Mouse (Mus musculus) T-helper 17 cell (primary cell): ENCODE results near the gene Hist1h2af.
"Not testable (repeated sequence)": the region's sequence is repeated elsewhere in the genome, so short reads cannot be mapped to it uniquely, and the experiment has no call there.

Source experiments
- in situ Hi-C, 2 experiments: fragments of 300-600 bp; cut with MboI, MseI; formaldehyde crosslinking; loops; 1 replicate in 1 of 2; 2 replicates in 1 of 2; pipeline ENCODE4 v1.15.1; 2025; ENCODE audit warnings: high pct_unique_total_duplicates in 2 of 2

The Hist1h2af gene

GRCm38 (mm10) chr13:23530901-23531875 is 2.5 kb upstream of the Hist1h2af start, which contains the start of gene Hist1h4h:
Gene Hist1h4h (plus strand): TSS chr13:23531050.
- in situ Hi-C loops: loop anchor here in 1 of 2 experiments (5.0 to 10.0 kb wide), 3 partner anchors 51 to 1816 kb away; partner anchors contain the start of genes Hist1h2ai, Hist1h2an, Hist1h2bl and Hist1h2bp

DNA sequence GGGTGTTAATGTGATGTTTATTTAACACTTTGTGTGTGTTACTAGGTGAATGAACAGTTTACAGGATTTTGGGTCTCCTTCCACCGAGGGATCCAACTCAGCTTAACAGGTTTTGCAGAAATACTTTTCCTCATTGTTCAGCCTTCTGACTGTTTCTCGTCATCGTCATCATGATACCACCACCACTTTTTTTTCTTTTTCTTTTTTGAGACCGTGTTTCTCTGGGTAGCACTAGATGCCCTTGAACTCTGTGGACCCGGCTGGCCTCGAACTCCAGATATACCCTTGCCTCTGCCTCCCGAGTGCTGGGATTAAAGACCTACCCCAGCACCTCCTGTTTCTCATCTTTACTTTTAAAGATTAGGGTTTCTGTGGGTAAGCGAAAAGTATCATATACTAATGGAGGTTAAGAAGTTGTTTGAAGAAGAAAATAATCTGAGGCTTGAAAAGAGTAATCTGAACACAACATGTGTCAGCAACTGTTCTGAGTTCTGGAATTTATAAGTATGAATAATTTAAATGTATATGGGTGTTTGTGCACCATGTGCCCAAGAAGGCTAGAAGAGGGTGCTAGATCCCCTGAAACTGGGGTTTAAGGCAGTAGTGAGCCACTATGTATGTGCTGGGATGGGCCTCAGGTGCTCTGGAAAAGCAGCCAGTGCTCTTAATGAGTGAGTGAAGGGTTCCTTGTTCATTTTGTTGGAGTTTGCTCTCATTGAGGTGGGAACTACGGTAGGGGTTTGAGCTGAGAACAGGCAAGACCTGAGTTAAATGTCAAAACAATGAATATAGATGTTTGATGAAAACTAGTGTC is 1.2 kb upstream of the Hist1h2af start:
- in situ Hi-C loops: loop anchor here in 1 of 2 experiments (5.0 to 10.0 kb wide), 3 partner anchors 50 to 1818 kb away; partner anchors contain the start of genes Hist1h2ai, Hist1h2an, Hist1h2bl and Hist1h2bp

GRCm38 (mm10) chr13:23534368-23535131 is 844 bp downstream of the Hist1h2af start:
- in situ Hi-C loops: loop anchor here (5.0 to 10.0 kb wide), 6 partner anchors 43 to 1820 kb away; partner anchors contain the start of genes Hist1h2ai (in 2 of the 2), Hist1h2bl (in 2 of the 2), Hist1h3h (in 2 of the 2) and Hist1h2ah (in 1 of the 2)

DNA sequence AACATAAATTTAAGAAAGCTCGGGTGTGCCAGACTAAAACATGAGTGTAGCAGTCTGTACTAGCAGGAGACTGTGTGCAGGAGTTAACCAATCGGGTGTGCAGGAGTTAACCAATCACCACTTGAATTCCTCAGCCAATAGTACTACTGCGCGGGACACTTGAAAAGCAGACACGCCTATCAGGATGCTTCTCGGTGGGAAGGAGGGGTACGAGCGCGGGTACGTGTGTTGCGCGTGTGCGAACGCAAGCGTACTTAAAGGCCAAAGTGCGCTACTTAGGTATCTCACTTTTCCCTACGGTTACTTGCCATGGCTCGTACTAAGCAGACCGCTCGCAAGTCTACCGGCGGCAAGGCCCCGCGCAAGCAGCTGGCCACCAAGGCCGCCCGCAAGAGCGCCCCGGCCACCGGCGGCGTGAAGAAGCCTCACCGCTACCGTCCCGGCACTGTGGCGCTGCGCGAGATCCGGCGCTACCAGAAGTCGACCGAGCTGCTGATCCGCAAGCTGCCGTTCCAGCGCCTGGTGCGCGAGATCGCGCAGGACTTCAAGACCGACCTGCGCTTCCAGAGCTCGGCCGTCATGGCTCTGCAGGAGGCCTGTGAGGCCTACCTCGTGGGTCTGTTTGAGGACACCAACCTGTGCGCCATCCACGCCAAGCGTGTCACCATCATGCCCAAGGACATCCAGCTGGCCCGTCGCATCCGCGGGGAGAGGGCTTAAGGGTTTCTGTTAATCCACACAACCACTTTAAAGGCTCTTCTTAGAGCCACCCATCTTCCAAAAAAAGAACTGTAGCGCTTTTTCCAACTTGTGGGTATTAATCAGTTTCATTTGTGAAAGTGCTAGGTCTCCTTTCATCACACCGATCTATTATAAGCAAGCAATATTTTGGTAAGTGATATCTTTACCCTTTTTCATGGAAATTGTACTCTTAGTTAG is 1.7 kb downstream of the Hist1h2af start, which contains the start of gene Hist1h3g:
TSS of gene Hist1h3g (plus strand) at position 286 of the 939 bp plus-strand sequence.
- in situ Hi-C loops: loop anchor here (5.0 to 10.0 kb wide), 4 partner anchors 42 to 1821 kb away; partner anchors contain the start of genes Hist1h2ai (in 2 of the 2), Hist1h2bl (in 2 of the 2), Hist1h3h (in 2 of the 2) and Hist1h2ah (in 1 of the 2)

- in situ Hi-C loops: loop anchor here (5.0 to 10.0 kb wide), 4 partner anchors 41 to 1821 kb away; partner anchors contain the start of genes Hist1h2ai (in 2 of the 2), Hist1h2bl (in 2 of the 2), Hist1h3h (in 2 of the 2) and Hist1h2ah (in 1 of the 2)
These were observed 2.5 kb downstream of the Hist1h2af start for GRCm38 (mm10) chr13:23536076-23536822.

DNA sequence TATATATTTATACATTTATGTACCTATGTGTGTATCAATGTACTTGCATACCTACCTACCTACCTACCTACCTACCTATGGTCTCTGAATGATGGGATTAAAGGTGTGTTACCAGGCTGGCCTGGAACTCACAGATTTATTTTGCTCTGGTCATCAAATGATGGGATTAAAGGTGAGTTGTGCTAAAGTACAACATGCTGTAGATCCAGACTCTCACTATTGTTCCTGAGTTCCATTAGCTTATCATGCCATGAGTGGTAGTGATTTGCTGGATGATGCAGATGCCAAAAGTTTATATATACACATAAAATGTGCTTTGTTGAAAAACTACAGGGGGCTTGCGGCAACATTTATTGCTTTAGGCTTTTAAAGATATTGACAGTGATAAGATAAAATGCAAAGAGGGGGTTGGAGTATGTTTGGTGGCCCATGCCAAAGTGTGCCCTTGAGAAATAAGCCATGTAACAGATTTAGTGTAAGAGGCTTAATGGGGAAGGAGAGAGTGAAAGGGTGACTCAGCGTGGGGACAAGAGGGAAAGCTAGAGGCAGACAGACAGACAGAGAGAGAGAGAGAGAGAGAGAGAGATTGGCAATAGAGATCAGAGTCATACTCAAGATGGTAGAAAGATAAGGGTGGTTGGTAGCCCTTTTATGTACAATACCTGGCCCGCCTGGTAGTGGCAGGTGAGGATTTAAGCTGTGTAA is 3.5 kb downstream of the Hist1h2af start:
- in situ Hi-C loops: loop anchor here (5.0 to 10.0 kb wide), 4 partner anchors 40 to 1822 kb away; partner anchors contain the start of genes Hist1h2ai (in 2 of the 2), Hist1h2bl (in 2 of the 2), Hist1h3h (in 2 of the 2) and Hist1h2ah (in 1 of the 2)

DNA sequence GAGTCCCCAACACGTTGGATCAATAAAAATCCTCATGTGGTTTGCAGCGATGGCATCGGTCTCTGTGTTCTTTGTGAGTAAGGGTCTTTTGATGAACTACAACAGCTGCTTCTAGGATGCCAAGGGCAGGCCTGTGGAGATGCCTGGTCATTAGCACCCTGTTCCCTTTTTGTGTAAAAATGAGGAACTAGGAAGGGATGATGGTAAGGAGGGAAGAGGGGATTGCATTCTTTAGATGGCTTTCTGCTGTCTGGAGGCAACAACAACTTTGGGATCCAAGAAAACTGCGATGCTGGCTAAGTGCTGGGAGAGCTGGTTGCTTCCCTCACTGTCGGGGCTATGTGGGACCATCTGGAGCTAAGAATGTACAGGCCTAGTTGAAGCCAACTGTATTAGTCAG is 4.5 kb downstream of the Hist1h2af start:
- in situ Hi-C loops: loop anchor here (5.0 to 10.0 kb wide), 4 partner anchors 39 to 1823 kb away; partner anchors contain the start of genes Hist1h2ai (in 2 of the 2), Hist1h2bl (in 2 of the 2), Hist1h3h (in 2 of the 2) and Hist1h2ah (in 1 of the 2)

- in situ Hi-C loops: loop anchor here (5.0 to 10.0 kb wide), 4 partner anchors 37 to 1825 kb away; partner anchors contain the start of genes Hist1h2ai (in 2 of the 2), Hist1h2bl (in 2 of the 2), Hist1h3h (in 2 of the 2) and Hist1h2ah (in 1 of the 2)
These were observed 6.1 kb downstream of the Hist1h2af start for GRCm38 (mm10) chr13:23539821-23540220.

DNA sequence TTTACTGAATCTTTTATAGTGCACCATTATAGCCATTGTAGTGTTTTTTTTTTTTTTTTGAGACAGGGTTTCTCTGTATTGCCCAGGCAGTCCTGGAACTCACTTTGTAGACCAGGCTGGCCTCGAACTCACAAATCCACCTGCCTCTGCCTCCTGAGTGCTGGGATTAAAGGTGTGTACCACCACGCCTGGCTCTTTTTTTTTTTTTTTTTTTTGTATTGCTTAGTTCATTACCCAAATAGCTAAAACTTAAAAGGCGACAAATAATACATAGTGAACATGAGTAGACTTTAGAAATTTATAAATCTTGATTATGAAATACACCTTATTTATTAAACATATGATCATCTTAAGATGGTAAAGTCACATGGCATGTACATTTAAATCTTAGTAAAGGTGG is 7.8 kb downstream of the Hist1h2af start:
- in situ Hi-C loops: no loop called here

DNA sequence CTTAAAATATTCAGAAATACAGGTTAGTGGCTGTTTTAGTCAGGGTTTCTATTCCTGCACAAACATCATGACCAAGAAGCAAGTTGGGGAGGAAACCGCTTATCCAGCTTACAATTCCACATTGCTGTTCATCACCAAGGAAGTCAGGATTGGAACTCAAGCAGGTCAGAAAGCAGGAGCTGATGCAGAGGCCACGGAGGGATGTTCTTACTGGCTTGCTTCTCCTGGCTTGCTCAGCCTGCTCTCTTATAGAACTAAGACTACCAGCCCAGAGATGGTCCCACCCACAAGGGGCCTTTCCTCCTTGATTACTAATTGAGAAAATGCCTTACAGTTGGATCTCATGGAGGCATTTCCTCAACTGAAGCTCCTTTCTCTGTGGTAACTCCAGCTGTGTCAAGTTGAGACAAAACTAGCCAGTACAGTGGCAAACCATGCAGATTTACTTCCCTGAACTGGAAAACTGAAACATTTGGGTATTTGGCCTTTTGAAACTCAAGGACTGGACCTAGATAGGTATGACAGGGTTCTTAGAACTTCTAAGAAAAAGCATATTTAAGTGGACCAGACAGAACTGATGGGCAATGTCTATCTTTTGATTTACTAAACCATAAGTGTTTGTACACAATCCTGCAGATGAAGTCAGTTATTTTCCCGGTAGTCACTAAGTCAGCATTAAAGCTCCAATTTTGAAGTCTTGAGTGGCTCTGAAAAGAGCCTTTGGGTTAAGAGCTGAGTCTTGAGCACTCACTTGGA is 8.7 kb downstream of the Hist1h2af start:
- in situ Hi-C loops: not testable (repeated sequence)

DNA sequence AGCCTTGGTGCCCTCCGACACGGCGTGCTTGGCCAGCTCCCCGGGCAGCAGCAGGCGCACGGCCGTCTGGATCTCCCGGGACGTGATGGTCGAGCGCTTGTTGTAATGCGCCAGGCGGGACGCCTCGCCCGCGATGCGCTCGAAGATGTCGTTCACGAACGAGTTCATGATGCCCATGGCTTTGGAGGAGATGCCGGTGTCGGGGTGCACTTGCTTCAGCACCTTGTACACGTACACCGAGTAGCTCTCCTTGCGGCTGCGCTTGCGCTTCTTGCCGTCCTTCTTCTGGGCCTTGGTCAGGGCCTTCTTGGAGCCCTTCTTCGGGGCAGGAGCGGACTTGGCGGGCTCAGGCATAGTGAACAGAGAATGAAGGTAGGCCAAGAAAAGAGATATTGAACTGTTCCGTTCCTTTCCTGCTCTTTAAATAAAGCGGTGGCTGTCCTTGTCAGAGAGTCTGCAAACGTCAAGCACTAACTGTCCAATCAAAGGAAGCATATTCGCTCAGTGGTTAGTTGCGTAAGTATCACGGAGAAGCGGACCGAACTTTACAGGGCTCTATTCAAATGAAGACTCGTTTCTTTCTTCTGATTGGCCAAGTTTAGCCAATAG is 9.4 kb downstream of the Hist1h2af start, which contains the start of gene Hist1h2bh:
TSS of gene Hist1h2bh (minus strand) at position 394 of the 609 bp plus-strand sequence.
- in situ Hi-C loops: not testable (repeated sequence)

DNA sequence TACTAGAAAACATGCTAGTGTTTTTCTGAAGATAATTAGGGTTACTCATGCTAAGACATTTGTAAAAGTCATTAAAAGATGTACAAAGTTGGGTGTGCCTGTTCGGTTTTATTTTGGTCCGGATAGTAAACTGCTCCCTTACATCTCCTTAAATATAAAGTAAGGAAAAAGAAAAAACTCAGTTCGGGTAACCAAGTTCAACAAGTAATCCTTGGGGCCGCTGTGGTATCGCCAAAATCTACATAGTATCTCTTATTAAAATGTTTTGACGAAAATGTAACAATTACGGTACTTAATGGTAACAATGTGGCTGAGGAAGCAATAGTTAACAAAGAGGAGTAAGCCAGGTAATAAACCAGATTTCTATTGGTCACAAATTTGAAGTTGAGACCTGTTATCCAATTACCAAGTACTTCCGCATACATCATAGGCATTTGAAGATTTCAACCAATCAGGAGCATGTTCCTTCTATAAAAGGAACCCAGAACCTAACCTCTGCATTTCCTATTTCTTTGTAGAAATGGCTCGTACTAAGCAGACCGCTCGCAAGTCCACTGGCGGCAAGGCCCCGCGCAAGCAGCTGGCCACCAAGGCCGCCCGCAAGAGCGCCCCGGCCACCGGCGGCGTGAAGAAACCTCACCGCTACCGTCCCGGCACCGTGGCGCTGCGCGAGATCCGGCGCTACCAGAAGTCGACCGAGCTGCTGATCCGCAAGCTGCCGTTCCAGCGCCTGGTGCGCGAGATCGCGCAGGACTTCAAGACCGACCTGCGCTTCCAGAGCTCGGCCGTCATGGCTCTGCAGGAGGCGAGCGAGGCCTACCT is 10.5 kb downstream of the Hist1h2af start, which contains the start of gene Hist1h3f:
TSS of gene Hist1h3f (plus strand) at position 88 of the 822 bp plus-strand sequence.
- in situ Hi-C loops: no loop called here

DNA sequence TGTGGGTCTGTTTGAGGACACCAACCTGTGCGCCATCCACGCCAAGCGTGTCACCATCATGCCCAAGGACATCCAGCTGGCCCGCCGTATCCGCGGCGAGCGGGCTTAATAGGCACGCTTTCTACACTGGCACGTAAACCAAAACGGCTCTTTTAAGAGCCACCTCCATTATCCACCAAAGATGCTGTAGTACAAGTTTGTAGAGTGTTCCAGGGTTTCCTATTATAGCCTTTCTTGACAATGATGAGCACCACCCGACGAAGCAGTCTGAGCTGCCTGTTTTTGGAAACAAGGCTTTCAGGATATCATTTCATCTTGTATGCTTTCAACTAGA is 11.0 kb downstream of the Hist1h2af start:
- in situ Hi-C loops: not testable (repeated sequence)

DNA sequence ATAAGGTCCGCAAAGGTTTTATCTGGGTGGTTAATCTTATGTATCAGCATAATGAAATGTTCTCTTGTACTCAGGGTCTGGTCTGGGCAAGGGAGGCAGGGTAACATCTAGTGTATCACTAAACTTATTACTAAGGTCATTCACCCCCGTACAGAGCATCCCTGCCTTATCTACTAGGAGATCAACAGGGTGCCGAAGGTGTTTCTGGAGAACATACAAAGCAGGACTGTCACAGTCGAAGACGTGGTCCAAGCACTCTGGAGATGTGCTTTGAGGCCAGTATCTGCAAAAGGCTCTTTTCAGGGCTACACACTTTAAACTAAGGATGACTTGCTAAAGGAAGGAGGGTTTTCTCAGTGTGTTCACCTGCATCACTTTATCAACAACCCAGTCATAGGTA is 13.0 kb downstream of the Hist1h2af start:
- in situ Hi-C loops: no loop called here

- in situ Hi-C loops: loop anchor here (10.0 to 25.0 kb wide), 2 partner anchors 1506 to 1738 kb away; partner anchors contain the start of genes Hist1h2ag (in 1 of the 2), Hist1h2ao (in 1 of the 2), Hist1h2bj (in 1 of the 2) and Hist1h2bq (in 1 of the 2)
These were observed 17.0 kb downstream of the Hist1h2af start for GRCm38 (mm10) chr13:23550761-23551145.
